Mouse (Mus musculus) adrenal gland, postnatal 36 days (tissue): ENCODE data around the gene Steap1. TPM values are rescaled to one million over a fixed set of nuclear protein-coding genes. Genes with fewer than 3 reads are reported as not detected.
A peak's percentile ranks its signal among the peaks of the same experiment; 100 is the strongest.

Experiments used
- DNase-seq, 2 experiments: peaks; one replicate each; pipeline ENCODE4 v3.0.0; 2021; ENCODE audit warnings: mixed read lengths in 1 of 2
- long read RNA-seq, 2 experiments: library from polyadenylated mRNA; stranded (forward); transcript quantifications; one replicate each; pipeline ENCODE4 v2.0.0; 2021; ENCODE audit warnings: borderline sequencing depth in 2 of 2
- total RNA-seq, 2 experiments: library from RNA; stranded (reverse); gene quantifications; 2 replicates each; pipeline ENCODE4 v1.2.3; 2021

Gene Steap1
- total RNA-seq, result 10 to 100 TPM; 30.6 to 41.3 TPM
- long read RNA-seq, experiment 1, transcript Steap1-201 (5 exons, 1,230 nt), result major isoform, 54 of 56 reads
- long read RNA-seq, experiment 1, partial matches to known transcripts, result 1 of 56 reads
- long read RNA-seq, experiment 1, other reads (novel, unspliced or antisense), result 1 of 56 reads
- long read RNA-seq, experiment 2, transcript Steap1-201 (5 exons, 1,230 nt), result major isoform, 20 of 21 reads
- long read RNA-seq, experiment 2, partial matches to known transcripts, result 1 of 21 reads
- long read RNA-seq, experiment 2, other reads (novel, unspliced or antisense), result 0 of 21 reads

GRCm38 (mm10) chr5:5748866-5749682, at the start of gene Steap1:
Steap1 (minus strand) TSS chr5:5749326.
- DNase-seq, result peak; percentile 96 to 98

- no peak for DNase-seq
These were observed 38.0 kb upstream of the Steap1 start for GRCm38 (mm10) chr5:5787106-5787505.

- no peak for DNase-seq
These were observed 7.4 kb upstream of the Steap1 start for GRCm38 (mm10) chr5:5756392-5757019.

- DNase-seq, result peak; percentile 45 to 57
These were observed 5.9 kb upstream of the Steap1 start for GRCm38 (mm10) chr5:5755039-5755438.

- peak; percentile 20 to 39 for DNase-seq
These were observed 671 bp upstream of the Steap1 start for GRCm38 (mm10) chr5:5749772-5750222.

GRCm38 (mm10) chr5:5734445-5734844, 14.7 kb downstream of the Steap1 start:
- no peak for DNase-seq

- no peak for DNase-seq
These were observed 16.3 kb downstream of the Steap1 start for GRCm38 (mm10) chr5:5732858-5733257.

GRCm38 (mm10) chr5:5732208-5732607, 16.9 kb downstream of the Steap1 start:
- DNase-seq, result no peak

GRCm38 (mm10) chr5:5729904-5730303, 19.2 kb downstream of the Steap1 start:
- DNase-seq, result peak in 1 of 2 experiments; percentile 24

- no peak for DNase-seq
These were observed 26.9 kb downstream of the Steap1 start for GRCm38 (mm10) chr5:5722217-5722616.

- DNase-seq, result no peak
These were observed 38.1 kb downstream of the Steap1 start for GRCm38 (mm10) chr5:5711032-5711431.

GRCm38 (mm10) chr5:5707341-5708278, 41.5 kb downstream of the Steap1 start:
- DNase-seq, result peak in 1 of 2 experiments; percentile 20

GRCm38 (mm10) chr5:5705019-5705418, 44.1 kb downstream of the Steap1 start:
- no peak for DNase-seq

GRCm38 (mm10) chr5:5700386-5700785, 48.7 kb downstream of the Steap1 start:
- DNase-seq, result no peak

GRCm38 (mm10) chr5:5698830-5699229, 50.3 kb downstream of the Steap1 start:
- no peak for DNase-seq

- no peak for DNase-seq
These were observed 53.7 kb downstream of the Steap1 start for GRCm38 (mm10) chr5:5695401-5695942.

- peak; percentile 76 to 85 for DNase-seq
These were observed 55.0 kb downstream of the Steap1 start, which contains the start of gene Steap2 for GRCm38 (mm10) chr5:5693956-5694653. Steap2 (minus strand) TSS chr5:5694578.

GRCm38 (mm10) chr5:5693541-5693955, 55.6 kb downstream of the Steap1 start:
- DNase-seq, result peak in 1 of 2 experiments; percentile 6

- no peak for DNase-seq
These were observed 56.9 kb downstream of the Steap1 start for GRCm38 (mm10) chr5:5692167-5692738.

GRCm38 (mm10) chr5:5688945-5689540, 60.1 kb downstream of the Steap1 start:
- no peak for DNase-seq
